Mouse (Mus musculus) G1E (cell line): ENCODE results near the gene Rasl12. TPM values are rescaled to one million over a fixed set of nuclear protein-coding genes. Genes with fewer than 3 reads are reported as not detected.

ENCODE experiments used
- ATAC-seq: 2 replicates; pipeline ENCODE4 v1.8.0; 2016; ENCODE audit warnings: mild to moderate bottlenecking; ENCODE audit not compliant: insufficient number of reproducible peaks, poor library complexity, low FRiP score, severe bottlenecking; ENCODE audit errors: extremely low read depth
- DNase-seq: peaks from one replicate; pipeline ENCODE4 v3.0.0; 2012; ENCODE audit warnings: low spot score
- H3K27me3 ChIP-seq: 2 replicates; pipeline ENCODE4 v1.6.1; 2012; ENCODE audit warnings: mild to moderate bottlenecking, low read length, inconsistent platforms; ENCODE audit not compliant: insufficient read depth
- H3K36me3 ChIP-seq: replicated peaks from 2 replicates; pipeline ENCODE3; 2012; ENCODE audit warnings: mild to moderate bottlenecking, inconsistent platforms
- H3K4me1 ChIP-seq: 2 replicates; pipeline ENCODE4 v1.6.1; 2012; ENCODE audit warnings: low read depth, low read length, inconsistent platforms, mixed read lengths; ENCODE audit not compliant: insufficient read depth
- H3K4me3 ChIP-seq: 2 replicates; pipeline ENCODE4 v1.5.1; 2012; ENCODE audit warnings: low read depth, mild to moderate bottlenecking, inconsistent platforms, low read length, moderate library complexity, mixed read lengths
- H3K9me3 ChIP-seq: replicated peaks from 2 replicates; pipeline ENCODE4 v1.6.1; 2012; ENCODE audit warnings: inconsistent platforms
- CTCF ChIP-seq: IDR thresholded peaks from 2 replicates; pipeline ENCODE4 v1.5.1; 2012; ENCODE audit warnings: low read depth, low read length, inconsistent platforms, mixed read lengths
- GATA1 ChIP-seq: IDR thresholded peaks from 2 replicates; pipeline ENCODE4 v1.6.1; 2012; ENCODE audit warnings: borderline replicate concordance, low read length, inconsistent platforms, mixed read lengths
- GATA2 ChIP-seq: IDR thresholded peaks from 2 replicates; pipeline ENCODE4 v1.6.1; 2012; ENCODE audit warnings: low read depth, low read length, inconsistent platforms, borderline replicate concordance
- POLR2AphosphoS5 ChIP-seq: IDR thresholded peaks from 2 replicates; pipeline ENCODE4 v1.6.1; 2012; ENCODE audit warnings: low read depth, low read length, inconsistent platforms; ENCODE audit not compliant: insufficient replicate concordance
- TAL1 ChIP-seq: conservative IDR thresholded peaks from 2 replicates; pipeline ENCODE4 v1.6.1; 2012; ENCODE audit warnings: low read depth, low read length, inconsistent platforms, mixed read lengths
- polyA plus RNA-seq: library from polyadenylated mRNA; stranded (reverse); fragments of >175 nt; gene quantifications from 2 replicates; pipeline ENCODE4 v1.2.3, GENCODE M21; 2012
- total RNA-seq, 2 experiments: library from RNA; stranded (forward) in 1 of 2; stranded (reverse) in 1 of 2; fragments of 200-1000 nt in 1 of 2; fragments of >200 nt in 1 of 2; fragmentation: Nextera tagmentation in 1 of 2; gene quantifications; 2 replicates each; pipeline ENCODE4 v1.2.3; 2014 to 2017

Gene Rasl12
- total and polyA plus RNA-seq, 3 experiments, result 0.16 TPM; not detected in 2

DNA sequence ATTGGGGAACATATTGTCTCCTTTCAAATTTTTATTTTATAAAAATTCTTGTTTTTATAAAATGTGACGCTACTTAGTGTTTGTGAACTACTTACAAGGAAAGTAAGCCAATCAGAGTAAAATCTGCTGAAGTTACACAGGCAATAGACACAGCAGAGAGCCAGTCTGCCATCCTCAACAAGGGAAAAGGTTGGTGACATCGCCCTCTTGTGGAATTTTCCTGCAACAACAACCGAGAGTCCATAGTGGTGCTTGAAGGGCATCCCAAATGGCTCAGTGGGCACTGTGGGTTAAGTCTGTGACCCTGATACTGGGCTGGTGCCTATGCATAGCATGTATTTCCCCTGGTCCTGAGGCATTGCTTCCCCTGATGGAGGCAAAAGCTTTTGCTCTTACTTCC lies 33.9 kb downstream of the Rasl12 start:
- Histone ChIP-seq H3K36me3 (no peaks in the 10 kb centered on the region), H3K27me3 (peaks cover 4% of the 10 kb centered on the region), H3K4me3 (no peak overlapping the region), H3K4me1 (peaks cover 26% of the 10 kb centered on the region), H3K9me3 (no peaks in the 10 kb centered on the region)
- no peak for TF ChIP-seq TAL1
- no peak for TF ChIP-seq GATA2
- peak; percentile 78 for TF ChIP-seq CTCF
- no peak; the same call in 1 of the 2 replicates for ATAC-seq
- peak; percentile 39 for DNase-seq

DNA sequence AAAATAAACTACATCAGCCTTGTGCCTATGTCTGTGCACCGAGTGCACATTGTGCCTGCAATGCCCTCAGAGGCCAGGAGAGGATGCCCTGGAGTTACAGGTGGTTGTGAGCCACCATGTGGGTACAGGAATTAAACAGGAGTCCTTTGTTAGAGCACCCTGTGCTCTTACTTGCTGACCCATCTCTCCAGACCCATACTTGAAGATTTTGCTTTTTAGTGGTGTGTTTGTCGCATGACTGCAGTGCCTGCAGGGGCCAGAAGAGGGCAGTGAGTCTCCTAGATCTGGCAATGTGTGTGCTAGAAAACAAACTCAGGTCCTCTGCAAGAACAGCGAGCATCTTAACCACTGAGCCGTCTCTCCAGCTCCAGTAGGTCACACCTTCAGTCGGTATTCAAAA lies 35.8 kb downstream of the Rasl12 start:
- Histone ChIP-seq H3K4me1 (peaks cover 29% of the 10 kb centered on the region), H3K9me3 (no peaks in the 10 kb centered on the region), H3K27me3 (peaks cover 4% of the 10 kb centered on the region), H3K4me3 (no peak overlapping the region), H3K36me3 (peaks cover 14% of the 10 kb centered on the region)
- ATAC-seq (no peak), DNase-seq (no peak)
- TF ChIP-seq CTCF (peak; percentile 55), GATA1 (no peak), GATA2 (no peak), TAL1 (no peak)

DNA sequence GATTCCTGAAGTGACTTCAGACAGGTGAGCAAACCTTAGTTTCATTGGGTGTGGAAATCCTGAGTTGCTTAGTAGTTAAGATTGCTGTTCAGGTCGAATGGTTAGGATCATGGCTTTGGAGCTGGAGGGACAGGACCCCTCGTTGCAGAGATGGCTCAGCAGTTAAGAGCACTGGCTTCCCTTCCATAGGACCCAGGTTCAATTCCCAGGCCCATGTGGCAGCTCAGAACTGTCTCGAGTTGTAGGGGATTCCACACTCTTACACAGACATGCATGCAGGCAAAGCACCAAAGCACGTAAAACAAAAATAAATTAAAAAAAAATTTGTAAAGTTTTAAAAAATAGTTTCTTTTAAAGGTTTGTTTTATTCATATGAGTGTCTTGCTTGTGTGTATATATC lies 36.9 kb downstream of the Rasl12 start:
- TF ChIP-seq TAL1, result no peak
- TF ChIP-seq CTCF, result no peak
- TF ChIP-seq POLR2AphosphoS5, result no peak
- no peak for TF ChIP-seq GATA1
- no peak for TF ChIP-seq GATA2
- H3K4me3 ChIP-seq, result no peak overlapping the region; the same call in 1 of the 2 replicates
- peaks cover 4% of the 10 kb centered on the region for H3K27me3 ChIP-seq
- no peak for ATAC-seq
- DNase-seq, result no peak
- peaks cover 25% of the 10 kb centered on the region for H3K4me1 ChIP-seq
- peaks cover 24% of the 10 kb centered on the region for H3K36me3 ChIP-seq
- no peaks in the 10 kb centered on the region for H3K9me3 ChIP-seq

DNA sequence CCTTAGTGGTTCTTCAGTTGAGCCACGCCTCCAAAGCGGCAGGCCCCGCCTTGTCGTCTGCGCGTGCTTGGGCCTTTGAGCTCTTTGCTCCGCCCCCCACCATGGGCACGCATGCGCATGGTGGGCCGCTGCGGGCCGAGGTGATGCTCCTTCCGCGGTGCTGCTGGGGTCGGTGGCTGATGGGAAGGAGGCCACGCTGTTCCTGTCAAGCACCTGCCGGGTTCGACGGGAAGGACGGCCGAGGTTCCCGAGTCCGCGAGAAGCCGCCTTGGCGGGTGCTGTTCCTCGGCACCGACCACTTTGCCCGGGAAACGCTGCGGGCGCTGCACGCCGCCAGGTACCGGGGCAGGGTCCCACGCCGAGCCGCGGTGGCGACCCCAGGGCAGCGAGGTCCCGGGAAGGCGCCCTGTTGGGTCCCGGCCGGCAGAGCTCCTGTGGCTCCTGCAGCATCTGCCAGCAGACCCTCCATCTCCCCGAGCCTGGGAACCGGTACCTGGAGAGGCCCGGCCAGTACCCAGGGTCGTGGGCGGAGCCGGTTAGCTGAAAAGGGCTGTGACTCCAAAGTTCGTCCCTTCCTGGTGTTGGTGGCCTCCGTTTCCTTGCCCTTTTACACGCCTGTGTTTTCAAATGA lies 37.5 kb downstream of the Rasl12 start, which contains the start of gene Mtfmt:
Gene Mtfmt (plus strand): TSS at position 112 of the 631 bp plus-strand sequence.
- no peaks in the 10 kb centered on the region for H3K9me3 ChIP-seq
- peak; percentile 60 for ATAC-seq

DNA sequence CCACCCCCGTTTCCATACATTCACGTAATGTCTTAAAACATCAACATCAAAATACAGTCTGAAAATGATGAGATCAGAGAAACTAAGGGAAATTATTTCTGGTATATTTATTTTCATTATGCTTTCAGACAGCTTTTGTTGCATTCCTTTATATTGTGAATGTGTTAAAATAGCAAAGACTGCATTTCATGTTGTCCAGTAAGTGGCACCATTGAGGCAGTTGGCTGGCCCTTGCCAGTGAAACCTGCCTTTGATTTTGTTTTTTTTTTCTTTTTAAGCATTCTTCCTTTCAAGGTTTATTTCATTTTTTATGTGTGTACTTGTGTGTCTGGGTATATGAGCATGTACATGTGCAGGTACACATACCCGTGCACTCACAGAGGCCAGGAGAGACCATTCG lies 46.4 kb downstream of the Rasl12 start:
- TF ChIP-seq CTCF, result no peak
- no peak for TF ChIP-seq POLR2AphosphoS5
- no peak for TF ChIP-seq TAL1
- no peak for TF ChIP-seq GATA1
- TF ChIP-seq GATA2, result no peak
- Histone ChIP-seq H3K4me1 (peaks cover 2% of the 10 kb centered on the region; the same call in 1 of the 2 replicates), H3K9me3 (no peaks in the 10 kb centered on the region), H3K36me3 (peaks cover 86% of the 10 kb centered on the region), H3K27me3 (no peaks in the 10 kb centered on the region), H3K4me3 (no peak overlapping the region)
- ATAC-seq (no peak), DNase-seq (no peak)

More for the DNA sequence above, 37.5 kb downstream of the Rasl12 start, which contains the start of gene Mtfmt:
- DNase-seq, result peak; percentile 91
- H3K27me3 ChIP-seq, result peaks cover 4% of the 10 kb centered on the region
- H3K4me3 ChIP-seq, result peak within 1 kb of the TSS; percentile 98
- peaks cover 25% of the 10 kb centered on the region for H3K4me1 ChIP-seq
- peaks cover 30% of the 10 kb centered on the region for H3K36me3 ChIP-seq
- TF ChIP-seq TAL1 (no peak), POLR2AphosphoS5 (no peak), GATA2 (no peak)

DNA sequence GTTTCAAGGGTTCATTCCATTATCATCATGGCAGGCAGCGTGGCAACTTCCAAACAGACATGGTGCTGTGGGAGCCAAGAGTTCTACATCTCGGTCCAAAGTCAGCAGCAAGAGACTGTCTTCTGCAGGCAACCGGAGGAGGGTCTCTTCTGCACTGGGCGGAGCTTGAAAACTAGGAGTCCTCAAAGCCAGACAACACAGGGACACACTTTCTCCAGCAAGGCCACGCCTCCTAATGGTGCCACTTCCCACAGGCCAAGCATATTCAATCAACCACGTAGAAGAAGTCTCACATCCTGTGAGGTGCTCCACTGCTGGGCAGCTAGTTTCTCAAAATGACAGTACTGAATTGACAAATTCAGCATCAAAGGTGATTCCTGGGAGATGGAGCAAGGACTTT lies 49.6 kb downstream of the Rasl12 start:
- H3K36me3 ChIP-seq, result peaks cover 88% of the 10 kb centered on the region

More for the DNA sequence above, 49.6 kb downstream of the Rasl12 start:
- no peak for DNase-seq
- no peak for TF ChIP-seq GATA1
- no peak for TF ChIP-seq TAL1
- no peak for TF ChIP-seq POLR2AphosphoS5
- TF ChIP-seq GATA2, result no peak
- Histone ChIP-seq H3K9me3 (no peaks in the 10 kb centered on the region), H3K4me1 (no peaks in the 10 kb centered on the region; the same call in 1 of the 2 replicates), H3K4me3 (no peak overlapping the region), H3K27me3 (no peaks in the 10 kb centered on the region)
- ATAC-seq, result no peak
